Mouse (Mus musculus): ENCODE data around the gene Fkbp10.
A peak's percentile ranks its signal among the peaks of the same experiment; 100 is the strongest.

Fkbp10 gene

DNA sequence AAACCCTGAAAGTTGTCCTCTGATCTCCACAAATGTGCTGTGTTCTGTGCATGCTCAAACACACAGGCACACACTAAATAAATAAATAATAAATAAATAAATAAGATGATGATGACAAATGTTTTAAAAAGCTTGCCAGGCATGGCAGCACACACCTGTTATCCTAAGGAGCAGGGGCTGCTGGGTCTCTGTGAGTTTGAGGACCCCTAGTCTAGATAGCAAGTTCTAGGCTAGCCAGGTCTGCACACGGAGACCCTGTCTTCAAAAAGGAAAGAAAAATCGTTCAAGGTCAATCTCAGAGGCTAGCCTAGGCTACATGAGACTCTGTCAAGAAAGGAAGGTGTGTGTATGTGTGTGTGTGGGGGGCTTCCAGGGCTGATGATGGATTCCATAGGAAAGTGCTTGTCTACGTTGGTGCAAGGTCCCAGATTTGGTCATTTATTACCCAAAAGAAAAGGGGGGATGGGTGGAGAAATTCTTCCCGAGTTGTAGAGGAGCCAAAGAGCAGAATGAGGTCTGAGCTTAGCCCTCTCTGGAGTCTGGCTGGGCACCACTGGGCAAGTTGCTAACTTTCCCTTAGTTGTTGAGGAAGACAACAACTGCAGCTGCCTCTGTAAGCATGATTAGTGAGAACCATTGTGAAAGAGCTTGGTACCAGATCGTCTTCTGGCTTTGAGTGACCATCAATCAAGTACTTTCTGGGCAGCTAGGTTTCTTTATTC, 21.0 kb upstream of the Fkbp10 start:
- no peak for DNase-seq (ENCODE audit: low spot score)

DNA sequence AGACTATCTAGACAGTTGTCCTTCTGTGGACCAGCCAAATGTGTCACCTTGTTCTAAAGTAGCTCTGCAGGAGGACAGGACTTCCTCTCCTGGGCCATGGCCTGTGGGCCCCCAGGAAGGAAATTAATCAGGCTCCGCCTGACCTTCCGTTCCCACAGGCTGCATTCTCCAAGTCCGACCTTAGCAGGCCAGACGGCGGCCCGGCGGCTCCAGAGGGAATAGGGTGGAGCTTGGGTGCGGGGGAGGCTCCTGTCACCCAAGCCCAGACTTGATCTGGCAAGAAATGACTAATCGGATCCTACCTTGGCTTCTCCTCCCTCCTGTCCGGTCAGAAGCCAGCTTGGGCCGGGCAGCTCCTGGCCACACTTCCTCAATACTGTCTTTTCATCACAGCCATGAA, 20.3 kb upstream of the Fkbp10 start:
- DNase-seq (ENCODE audit: low spot score) = no peak

DNA sequence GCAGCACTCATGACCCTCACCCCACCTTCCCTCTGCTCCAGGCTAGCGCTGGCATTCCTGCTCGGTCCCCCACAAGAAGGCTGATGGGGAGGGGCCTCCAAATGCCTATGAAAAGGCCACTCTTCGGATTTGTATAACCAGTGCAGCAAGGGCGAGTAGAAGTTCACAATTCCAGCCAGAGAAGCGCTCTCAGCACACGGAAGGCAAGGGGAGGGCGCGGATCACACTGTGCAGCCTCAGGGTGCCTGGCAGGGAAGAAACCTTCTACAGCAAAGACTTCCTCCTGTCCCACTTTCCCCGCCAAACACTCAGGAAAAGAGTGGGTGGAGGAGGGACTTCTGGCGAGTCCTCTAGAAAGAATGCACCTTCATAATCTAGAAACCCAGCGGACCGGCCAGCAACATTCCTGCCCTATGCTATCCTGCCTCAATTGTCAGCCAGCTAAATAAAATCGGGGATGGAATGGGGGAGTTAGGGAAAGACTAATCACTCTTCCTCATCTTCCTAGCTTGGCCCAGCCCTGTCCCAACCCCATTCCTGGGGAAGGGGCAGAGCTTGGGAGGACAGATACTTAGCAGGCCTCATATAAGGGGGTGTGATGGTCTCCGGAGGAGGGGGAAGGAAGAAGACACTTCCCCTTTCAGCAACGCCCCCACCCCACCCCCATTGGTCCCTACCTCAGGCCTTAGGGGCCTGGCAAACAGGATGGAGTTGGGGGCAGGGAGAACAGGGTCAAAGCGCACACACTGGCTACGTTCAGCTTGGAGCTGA, 19.5 kb upstream of the Fkbp10 start:
- DNase-seq (ENCODE audit: low spot score) = peak; percentile 32

DNA sequence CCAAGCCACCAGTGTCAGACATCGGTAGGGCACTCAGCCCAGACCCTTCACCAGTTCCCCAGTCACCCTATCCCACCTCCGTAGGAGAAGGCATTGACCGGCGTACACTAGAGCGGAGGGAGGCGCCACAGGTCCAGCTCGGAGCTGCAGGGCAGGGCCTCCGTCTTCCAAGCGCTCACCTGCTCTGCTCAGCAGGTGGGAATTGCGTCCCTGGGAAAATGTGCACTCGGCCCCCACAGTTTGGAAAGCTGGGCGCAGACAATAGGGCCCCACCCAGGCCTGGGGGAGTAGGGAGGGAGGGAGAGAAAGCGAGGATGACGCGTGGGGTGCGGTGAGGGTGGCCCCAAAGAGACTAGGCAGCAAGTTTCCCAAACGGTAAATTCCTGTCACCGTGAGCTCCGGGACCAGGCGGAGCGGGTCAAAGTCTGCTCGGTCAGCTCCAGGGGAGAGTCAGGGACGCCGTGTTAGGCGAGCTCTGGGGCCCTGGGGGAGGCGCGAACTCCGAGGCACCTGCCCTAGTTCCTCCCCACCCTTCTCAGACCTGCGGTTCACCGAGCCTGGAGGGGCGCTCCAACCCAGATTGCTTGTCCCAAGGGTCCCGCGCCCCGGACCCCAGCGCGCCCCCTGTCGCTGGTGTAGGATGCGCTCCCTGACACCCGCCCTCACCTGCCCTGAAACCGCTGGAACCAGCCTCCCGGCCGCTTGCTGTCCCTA, 18.5 kb upstream of the Fkbp10 start:
- peak; percentile 51 for DNase-seq (ENCODE audit: low spot score)

DNA sequence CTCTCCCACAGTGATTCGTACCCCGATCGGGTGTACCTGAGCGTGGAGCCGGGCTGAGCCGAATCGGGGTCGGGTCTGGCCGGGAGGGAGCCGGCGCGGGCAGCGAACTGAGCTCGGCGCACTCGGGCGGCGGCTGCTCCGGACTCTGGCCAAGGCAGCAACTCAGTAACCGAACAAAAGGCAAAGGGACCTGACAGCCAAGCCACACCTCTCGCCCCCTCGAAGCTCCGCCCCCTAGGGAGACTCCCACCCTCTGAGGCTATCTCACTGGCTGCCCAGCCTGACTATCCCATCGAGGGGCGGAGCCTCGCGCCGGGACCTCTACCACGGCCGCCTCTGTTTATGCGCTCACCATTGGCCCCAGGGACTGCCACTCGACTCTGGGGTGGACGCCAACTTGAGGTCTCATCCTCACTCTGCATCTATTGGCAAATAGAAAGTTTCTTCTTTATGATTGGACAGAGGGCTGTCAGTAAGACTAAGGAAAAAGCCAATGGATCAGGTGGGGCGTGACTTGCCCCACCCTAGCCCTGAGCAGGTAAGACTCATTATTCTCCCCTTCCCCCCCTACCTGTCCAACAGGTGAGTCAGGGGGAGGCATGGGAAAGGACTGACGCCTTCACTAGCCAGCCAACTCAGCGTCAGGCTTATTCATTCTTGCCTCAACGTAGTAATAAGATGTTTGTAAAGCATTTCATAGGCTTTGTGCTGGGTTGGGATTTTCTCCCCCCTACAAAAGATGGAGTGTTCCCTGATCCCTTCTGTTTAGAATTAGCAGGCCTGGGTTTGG, 17.7 kb upstream of the Fkbp10 start, which contains the start of gene Jup:
TSS of gene Jup (minus strand) at position 164 of the 790 bp plus-strand sequence.
- DNase-seq (ENCODE audit: low spot score) = peak; percentile 98

DNA sequence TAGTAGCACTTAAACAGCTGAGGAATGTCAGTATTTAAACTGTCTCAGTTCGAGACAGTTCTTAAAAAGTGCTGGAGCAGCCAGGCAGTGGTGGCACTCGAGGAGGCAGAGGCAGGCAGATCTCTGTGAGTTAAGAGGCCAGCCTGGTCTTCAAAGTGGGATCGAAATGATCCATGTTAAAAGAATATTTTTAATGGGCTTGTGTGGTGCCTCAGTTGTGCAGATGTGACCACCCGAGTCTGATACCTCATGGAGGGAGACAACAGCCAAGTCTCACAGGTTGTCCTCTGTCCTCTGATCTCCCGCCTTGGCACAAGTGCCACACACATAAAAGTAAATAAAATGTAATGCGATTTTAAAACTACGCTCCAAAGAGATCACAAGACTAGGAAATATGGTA, 17.0 kb upstream of the Fkbp10 start:
- DNase-seq (ENCODE audit: low spot score) = no peak

DNA sequence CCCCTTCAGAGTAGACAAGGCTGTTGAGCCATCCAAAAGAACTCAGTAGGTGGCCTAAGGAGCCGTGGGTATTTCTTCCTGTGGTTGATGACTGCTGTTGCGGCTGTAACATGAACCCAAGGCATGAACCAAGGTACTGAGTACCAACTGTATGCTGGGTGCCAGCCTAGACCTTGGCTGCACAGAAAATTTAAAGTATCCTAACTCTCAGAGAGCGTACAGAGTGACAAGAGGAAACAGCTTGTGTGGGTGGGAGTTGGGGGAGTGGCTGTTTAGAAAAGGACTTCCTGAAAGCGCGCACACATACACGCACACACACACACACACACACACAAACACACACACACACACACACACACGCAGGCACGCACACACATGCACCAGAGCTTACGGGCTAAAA, 16.2 kb upstream of the Fkbp10 start:
- DNase-seq (ENCODE audit: low spot score) = no peak

DNA sequence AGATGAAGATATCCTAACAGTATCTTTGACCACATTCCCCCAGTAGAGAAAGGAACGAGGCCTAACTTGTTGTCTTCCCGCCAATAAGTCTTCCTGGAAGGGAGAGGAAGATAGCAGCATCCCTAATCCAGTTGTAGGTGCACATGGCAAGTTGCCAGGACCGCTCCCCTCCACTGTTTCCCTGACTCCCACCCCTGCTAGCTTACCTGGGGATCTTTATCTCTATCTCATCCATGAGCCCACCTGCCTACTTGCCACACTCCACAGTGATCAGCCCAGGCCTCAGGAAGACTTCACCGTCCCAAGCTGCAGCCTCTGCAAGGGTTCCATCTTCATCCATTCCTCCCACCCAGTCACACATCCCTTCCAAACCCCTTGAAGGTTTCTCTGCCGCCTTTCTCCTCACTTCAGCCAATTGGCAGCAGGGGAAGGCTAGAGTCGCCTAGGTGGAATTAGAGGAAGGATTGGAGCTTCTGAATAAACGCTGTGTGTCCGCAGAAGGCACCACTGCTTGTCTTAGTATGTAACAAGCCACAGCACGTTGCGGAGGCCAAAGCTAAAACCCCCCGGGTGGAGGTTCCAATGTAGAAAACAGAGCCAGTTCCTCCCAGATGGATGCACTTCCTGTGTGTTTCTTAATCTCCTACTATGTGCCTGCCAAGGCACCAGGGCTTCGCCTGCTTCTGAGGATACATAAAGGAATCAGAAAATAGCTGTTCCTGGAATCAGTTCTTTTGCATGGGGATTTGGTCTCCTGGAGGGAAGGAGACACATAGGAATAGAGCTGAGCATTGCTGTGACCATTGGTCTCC, 15.6 kb upstream of the Fkbp10 start:
- DNase-seq (ENCODE audit: low spot score) = no peak

DNA sequence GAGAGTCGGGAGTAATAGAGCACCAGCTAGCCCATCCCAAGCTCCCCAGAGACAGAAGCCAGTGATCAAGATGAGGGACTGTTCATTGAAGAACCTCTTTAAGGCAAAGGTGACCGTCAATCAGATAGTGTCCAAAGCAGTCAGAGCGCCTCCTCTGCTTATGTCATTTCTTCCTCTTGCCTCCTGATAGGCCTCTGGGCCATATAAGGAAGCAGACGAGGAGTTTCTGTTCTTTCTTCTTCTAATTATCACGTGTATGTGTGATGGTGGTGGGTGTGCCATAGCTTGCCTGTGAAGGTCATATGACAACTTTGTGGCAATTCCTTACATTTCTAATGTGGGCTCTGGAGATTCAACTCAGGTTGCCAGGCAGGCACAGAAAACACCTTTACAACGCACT, 14.7 kb upstream of the Fkbp10 start:
- no peak for DNase-seq (ENCODE audit: low spot score)

DNA sequence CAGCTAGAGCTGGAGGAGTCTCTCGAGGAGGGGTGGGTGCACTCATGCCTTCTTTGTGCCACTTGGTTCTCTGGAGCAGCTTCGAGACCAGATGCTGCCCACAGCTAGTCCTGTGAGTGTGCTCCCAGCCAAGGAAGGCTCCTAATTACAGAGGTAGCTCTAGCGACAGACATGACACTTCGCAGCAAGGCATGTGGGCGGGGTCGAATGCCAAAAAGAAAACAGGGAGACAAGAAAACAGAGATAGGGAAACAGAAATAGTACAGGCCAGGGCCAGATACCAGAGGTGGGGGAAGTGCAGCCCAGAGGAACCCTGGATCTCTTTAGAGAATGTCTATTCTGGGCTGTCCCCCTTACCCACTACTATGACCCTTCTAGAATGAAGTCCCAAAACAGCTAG, 13.3 kb upstream of the Fkbp10 start:
- no peak for DNase-seq (ENCODE audit: low spot score)

DNA sequence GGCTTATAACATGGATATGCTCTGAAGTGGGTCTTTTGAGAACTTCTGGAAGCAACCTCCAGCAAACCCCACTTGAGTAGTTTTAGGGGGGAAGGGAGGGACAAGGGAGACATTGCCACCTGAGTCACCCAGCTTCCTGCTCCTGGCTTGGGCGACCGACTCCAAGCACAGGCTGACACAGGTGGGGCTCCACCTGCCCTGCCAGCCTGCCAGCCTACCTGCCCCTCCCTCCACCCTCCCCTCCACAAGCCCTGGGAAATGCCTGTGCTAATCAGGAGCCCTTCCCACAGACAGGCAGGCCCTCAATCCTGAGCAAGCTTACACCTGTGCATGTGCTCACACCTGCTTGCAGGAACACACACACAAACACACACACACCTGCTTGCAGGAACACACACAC, 12.8 kb upstream of the Fkbp10 start:
- no peak for DNase-seq (ENCODE audit: low spot score)

DNA sequence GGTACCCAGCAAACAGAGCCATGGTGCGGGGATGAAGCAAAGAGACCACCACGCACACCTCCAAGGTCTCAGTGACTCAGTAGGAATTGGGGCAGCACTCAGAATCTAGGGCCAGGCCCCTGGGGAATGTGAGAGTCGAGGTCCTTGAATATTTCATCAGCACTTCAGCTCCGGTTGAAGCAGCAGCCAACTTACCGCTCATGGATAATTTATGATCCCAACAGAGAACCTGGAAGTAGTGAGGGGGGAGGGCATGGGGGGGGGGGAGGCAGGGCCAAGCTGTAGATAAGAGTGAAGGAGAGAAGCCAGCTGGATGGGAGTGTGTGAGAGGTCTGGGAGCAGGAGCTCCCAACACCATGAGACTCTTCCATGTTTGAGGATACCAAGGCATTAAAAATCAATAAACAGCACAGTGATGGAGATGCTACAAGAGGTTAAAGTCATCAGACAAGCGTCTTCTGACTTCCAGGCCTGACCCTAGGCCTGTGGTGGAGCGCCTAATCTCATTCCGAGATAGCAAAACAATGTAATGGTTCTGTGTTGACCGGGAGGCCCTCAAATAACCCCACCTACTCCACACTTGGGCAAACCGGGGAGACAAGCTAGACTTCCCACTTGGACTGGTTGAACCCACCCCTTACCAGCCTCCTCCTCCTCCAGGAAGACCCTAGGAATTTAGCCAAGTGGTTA, 11.9 kb upstream of the Fkbp10 start:
- DNase-seq (ENCODE audit: low spot score) = no peak

DNA sequence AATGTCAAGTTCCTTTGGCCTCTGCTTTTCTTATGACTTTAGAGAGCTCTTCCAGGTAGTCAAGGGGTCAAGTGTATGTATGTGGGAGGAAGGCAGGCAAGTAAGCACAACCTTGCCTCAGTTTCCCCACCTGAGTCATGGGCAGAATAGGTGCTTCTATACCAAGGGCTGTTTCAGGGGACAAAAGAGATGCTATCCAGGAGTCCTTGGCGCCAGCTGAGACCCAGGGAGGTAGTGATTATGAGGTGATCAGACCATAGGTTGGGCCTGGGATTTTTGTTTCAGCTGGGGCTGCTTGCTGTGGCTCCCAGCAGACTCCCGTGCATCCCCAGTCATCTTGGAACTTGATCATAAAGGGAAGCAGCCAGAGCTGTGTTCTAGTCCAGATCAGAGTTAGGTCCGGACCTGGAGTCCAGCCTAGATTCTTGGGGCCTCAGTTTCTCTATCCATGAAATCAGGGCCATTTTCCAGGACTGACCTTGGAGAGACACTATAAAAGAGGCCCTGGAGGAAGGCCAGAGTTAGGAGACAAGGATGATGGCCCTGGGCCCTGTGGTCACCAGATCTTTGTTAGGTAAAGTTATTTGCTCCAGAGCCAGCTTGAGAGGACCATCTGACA, 10.9 kb upstream of the Fkbp10 start:
- DNase-seq (ENCODE audit: low spot score) = no peak

DNA sequence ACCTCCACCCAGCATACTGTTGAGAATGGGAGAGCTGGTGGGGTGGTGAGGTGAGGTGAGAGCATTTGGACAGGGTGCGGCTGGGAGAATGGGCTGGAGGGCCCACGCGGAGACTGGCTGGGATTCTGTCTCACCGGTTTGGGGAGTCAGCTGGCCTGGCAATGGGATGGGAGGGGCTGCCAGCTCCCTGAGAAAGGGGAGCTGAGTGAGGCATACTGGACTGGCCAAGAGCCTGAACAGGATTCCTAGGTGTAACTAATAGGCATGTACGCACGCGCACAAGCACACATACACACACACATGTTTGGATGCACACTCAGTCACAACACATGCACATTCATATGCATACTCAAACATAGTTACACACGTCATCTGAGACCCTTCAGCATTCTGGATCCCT, 9.2 kb upstream of the Fkbp10 start:
- no peak for DNase-seq (ENCODE audit: low spot score)

DNA sequence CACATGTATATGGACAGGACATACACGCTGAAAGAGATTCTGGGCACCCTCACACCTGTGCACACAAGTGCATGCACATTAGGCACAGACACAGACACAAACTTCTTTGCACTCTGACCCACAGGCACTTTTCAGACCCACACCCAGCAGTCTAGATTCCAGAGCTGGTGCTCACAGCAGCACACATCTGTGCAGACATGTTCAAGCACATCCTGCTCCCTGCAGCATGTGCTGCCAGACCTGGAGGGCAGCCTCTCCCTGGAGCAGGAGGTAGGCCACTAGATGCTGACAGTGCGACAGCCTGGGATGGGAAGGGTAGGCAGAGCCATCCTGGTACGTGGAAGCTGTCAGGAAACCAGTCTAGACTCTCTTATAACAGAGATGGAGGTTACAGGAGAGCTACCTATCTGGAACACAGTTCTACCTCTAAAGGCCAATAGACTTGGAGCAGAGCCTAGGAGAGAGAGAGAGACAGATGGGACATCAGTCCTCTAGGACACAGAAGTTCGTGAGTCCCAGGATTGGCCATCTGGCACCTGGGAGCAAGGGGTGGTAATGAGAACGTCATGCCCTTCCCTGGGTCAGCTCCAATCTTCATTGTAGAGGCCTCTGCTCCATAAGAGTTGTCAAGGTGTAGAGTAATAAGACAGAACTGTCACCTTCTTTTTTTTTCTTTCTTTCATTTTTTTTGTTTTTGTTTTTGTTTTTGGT, 8.3 kb upstream of the Fkbp10 start:
- DNase-seq (ENCODE audit: low spot score) = no peak

DNA sequence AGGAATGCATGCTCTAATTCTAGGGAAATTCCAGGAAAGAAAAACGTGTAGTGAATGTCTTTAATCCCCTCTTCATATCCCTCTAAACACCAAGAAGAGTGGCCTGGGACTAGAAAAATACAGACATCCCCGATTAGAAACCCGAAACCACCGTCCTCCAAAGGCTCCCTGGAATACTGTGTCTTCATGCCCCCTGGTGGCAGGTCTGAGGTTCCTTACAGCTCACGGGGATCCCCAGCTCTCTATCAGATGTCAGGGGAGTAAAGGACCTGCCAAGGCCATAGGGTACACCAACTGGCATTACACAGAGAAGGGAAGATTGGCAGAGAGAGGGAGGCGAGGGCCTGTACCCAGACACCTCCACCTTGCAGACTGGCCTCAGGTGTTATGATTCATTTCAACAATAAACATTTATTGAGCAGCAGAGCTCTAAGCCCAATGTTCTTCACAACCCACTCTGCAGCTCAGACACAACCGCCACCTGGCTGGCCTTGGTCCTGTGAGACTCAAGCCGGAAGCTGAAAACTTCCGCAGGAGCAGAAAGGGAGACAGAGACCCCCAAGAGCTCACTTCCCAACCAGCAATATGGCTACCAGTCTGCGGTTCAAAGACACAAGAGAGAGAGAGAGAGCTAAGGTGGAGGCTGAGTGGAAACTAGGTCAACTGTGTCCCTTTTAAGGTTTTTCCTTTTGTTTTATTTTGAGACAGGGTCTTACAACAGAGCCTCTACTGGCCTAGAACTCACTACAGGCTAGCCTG, 7.2 kb upstream of the Fkbp10 start:
- DNase-seq (ENCODE audit: low spot score) = peak; percentile 83

DNA sequence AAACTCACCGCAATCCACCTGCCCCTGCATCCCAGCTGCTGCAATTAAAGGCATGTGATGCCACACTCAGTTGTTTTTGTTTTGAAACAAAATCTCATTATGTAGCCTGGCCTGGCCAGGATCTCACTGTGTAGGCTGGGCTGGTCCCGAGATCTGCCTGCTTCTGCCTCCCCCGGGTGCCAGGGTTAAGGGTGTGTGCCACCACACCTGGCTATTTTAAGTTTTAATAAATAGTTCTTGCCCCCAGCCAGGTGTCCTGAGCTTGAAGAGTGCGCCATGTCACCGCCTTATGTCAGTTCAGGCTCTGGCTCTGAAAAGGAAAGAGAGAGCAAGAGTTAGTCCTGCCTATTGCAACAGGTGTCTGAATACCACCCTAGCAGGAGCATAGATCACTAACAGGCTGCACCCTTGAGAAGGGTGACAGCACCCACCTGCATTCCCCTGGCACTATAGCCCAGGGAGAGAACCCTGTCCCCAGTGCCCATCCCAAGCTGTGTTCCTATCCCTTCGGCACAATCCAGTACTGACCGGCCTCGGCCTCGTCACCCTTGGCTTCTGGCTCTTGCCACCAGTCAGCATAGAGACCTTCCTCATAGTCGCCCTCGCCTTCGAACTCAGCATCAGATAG, 6.5 kb upstream of the Fkbp10 start:
- DNase-seq (ENCODE audit: low spot score) = no peak

DNA sequence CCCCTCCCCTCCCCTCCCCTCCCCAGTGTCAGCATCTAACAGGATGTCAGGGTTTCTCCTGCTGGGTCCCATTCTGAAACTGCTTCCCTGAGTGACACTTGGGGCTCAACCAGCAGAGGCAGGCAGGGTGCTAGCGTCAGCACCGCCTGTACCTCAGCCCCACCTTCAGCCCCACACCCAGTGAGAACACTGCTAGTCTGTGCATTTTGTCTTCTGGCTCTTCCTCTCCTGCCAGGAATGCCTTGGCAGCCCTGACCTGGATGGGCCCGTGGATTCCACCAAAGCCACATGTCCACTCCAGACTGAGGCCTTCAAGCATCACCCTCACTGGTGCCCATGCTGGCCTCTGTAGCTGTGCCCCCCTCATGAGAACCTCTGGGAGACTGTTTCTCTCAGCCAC, 5.8 kb upstream of the Fkbp10 start:
- DNase-seq (ENCODE audit: low spot score) = no peak

Data from embryo, embryonic 10 days (tissue).